Mouse (Mus musculus): ENCODE data around the gene Pdgfa. TPM values are rescaled to one million over a fixed set of nuclear protein-coding genes. Genes with fewer than 3 reads are reported as not detected.
A peak's percentile ranks its signal among the peaks of the same experiment; 100 is the strongest.

The Pdgfa gene
- polyA plus RNA-seq (2014; fragmentation: Nextera tagmentation; extraction: Ambion mirVana), result 3.3 and 3.9 TPM in 2 replicates

GRCm38 (mm10) chr5:138997171-138997788, at the start of gene Pdgfa:
TSS of gene Pdgfa (minus strand) at chr5:138997370.
- Histone ChIP-seq H3K27me3 (ENCODE audit: control insufficient read depth, insufficient read depth, low read length) (peaks cover 70% of the 10 kb centered on the region), H3K4me2 (peak within 1 kb of the TSS; percentile 98), H3K27ac (ENCODE audit: low read depth, low read length) (no peak within 1 kb of the TSS), H3K4me3 (ENCODE audit: low read depth, low read length) (peak within 1 kb of the TSS; percentile 63), H3K9me3 (ENCODE audit: control insufficient read depth, low read length) (no peaks in the 10 kb centered on the region), H3K36me3 (ENCODE audit: control insufficient read depth, insufficient read depth, low read length) (no peaks in the 10 kb centered on the region), H3K4me1 (ENCODE audit: control insufficient read depth, insufficient read depth, low read length) (peaks cover 38% of the 10 kb centered on the region), H3K9ac (ENCODE audit: low read length) (peak within 1 kb of the TSS; percentile 36; the same call in 1 of the 2 replicates)
- peak; percentile 42 for ATAC-seq (ENCODE audit: low FRiP score)
- under 1% methylated on average over 48 of the region's 48 CpGs for WGBS
- peak; percentile 95 for DNase-seq (ENCODE audit: low spot score, missing footprints)

GRCm38 (mm10) chr5:139046636-139047035, 49.5 kb upstream of the Pdgfa start:
- 78% methylated on average over 5 of the region's 5 CpGs for WGBS
- no peaks in the 10 kb centered on the region for H3K36me3 ChIP-seq (ENCODE audit: control insufficient read depth, insufficient read depth, low read length)

GRCm38 (mm10) chr5:139043546-139043945, 46.4 kb upstream of the Pdgfa start:
- DNase-seq (ENCODE audit: low spot score, missing footprints), result no peak
- Histone ChIP-seq H3K4me1 (ENCODE audit: control insufficient read depth, insufficient read depth, low read length) (no peaks in the 10 kb centered on the region), H3K9ac (ENCODE audit: low read length) (no peak overlapping the region), H3K4me2 (no peak overlapping the region), H3K36me3 (ENCODE audit: control insufficient read depth, insufficient read depth, low read length) (no peaks in the 10 kb centered on the region), H3K27me3 (ENCODE audit: control insufficient read depth, insufficient read depth, low read length) (no peaks in the 10 kb centered on the region), H3K27ac (ENCODE audit: low read depth, low read length) (no peak overlapping the region), H3K4me3 (ENCODE audit: low read depth, low read length) (no peak overlapping the region), H3K9me3 (ENCODE audit: control insufficient read depth, low read length) (no peaks in the 10 kb centered on the region)
- no peak for ATAC-seq (ENCODE audit: low FRiP score)
- 77% methylated on average over 4 of the region's 4 CpGs for WGBS

More at GRCm38 (mm10) chr5:139046636-139047035, 49.5 kb upstream of the Pdgfa start:
- no peak overlapping the region for H3K4me2 ChIP-seq
- H3K27ac ChIP-seq (ENCODE audit: low read depth, low read length), result no peak overlapping the region
- DNase-seq (ENCODE audit: low spot score, missing footprints) (no peak), ATAC-seq (ENCODE audit: low FRiP score) (no peak)
- no peaks in the 10 kb centered on the region for H3K9me3 ChIP-seq (ENCODE audit: control insufficient read depth, low read length)
- no peak overlapping the region for H3K9ac ChIP-seq (ENCODE audit: low read length)
- H3K4me3 ChIP-seq (ENCODE audit: low read depth, low read length), result no peak overlapping the region
- H3K27me3 ChIP-seq (ENCODE audit: control insufficient read depth, insufficient read depth, low read length), result no peaks in the 10 kb centered on the region
- H3K4me1 ChIP-seq (ENCODE audit: control insufficient read depth, insufficient read depth, low read length), result no peaks in the 10 kb centered on the region

- Histone ChIP-seq H3K27me3 (ENCODE audit: control insufficient read depth, insufficient read depth, low read length) (no peaks in the 10 kb centered on the region), H3K4me1 (ENCODE audit: control insufficient read depth, insufficient read depth, low read length) (no peaks in the 10 kb centered on the region), H3K4me2 (no peak overlapping the region), H3K36me3 (ENCODE audit: control insufficient read depth, insufficient read depth, low read length) (no peaks in the 10 kb centered on the region), H3K4me3 (ENCODE audit: low read depth, low read length) (no peak overlapping the region), H3K9me3 (ENCODE audit: control insufficient read depth, low read length) (no peaks in the 10 kb centered on the region), H3K27ac (ENCODE audit: low read depth, low read length) (no peak overlapping the region), H3K9ac (ENCODE audit: low read length) (no peak overlapping the region)
- WGBS, result 87% methylated on average over 12 of the region's 12 CpGs
- ATAC-seq (ENCODE audit: low FRiP score) (no peak), DNase-seq (ENCODE audit: low spot score, missing footprints) (no peak)
Observed at GRCm38 (mm10) chr5:139042299-139042698, 45.1 kb upstream of the Pdgfa start.

GRCm38 (mm10) chr5:139035171-139035570, 38.0 kb upstream of the Pdgfa start:
- no peak overlapping the region for H3K9ac ChIP-seq (ENCODE audit: low read length)
- WGBS, result 75% methylated on average over 2 of the region's 2 CpGs
- H3K4me2 ChIP-seq, result no peak overlapping the region
- no peak overlapping the region for H3K27ac ChIP-seq (ENCODE audit: low read depth, low read length)
- no peaks in the 10 kb centered on the region for H3K27me3 ChIP-seq (ENCODE audit: control insufficient read depth, insufficient read depth, low read length)
- H3K9me3 ChIP-seq (ENCODE audit: control insufficient read depth, low read length), result no peaks in the 10 kb centered on the region
- no peak overlapping the region for H3K4me3 ChIP-seq (ENCODE audit: low read depth, low read length)
- ATAC-seq (ENCODE audit: low FRiP score), result no peak
- DNase-seq (ENCODE audit: low spot score, missing footprints), result no peak
- no peaks in the 10 kb centered on the region for H3K36me3 ChIP-seq (ENCODE audit: control insufficient read depth, insufficient read depth, low read length)
- H3K4me1 ChIP-seq (ENCODE audit: control insufficient read depth, insufficient read depth, low read length), result peaks cover 5% of the 10 kb centered on the region

GRCm38 (mm10) chr5:139034746-139035145, 37.6 kb upstream of the Pdgfa start:
- no peak for DNase-seq (ENCODE audit: low spot score, missing footprints)
- peaks cover 5% of the 10 kb centered on the region for H3K4me1 ChIP-seq (ENCODE audit: control insufficient read depth, insufficient read depth, low read length)

GRCm38 (mm10) chr5:139033406-139034317, 36.5 kb upstream of the Pdgfa start:
- H3K9me3 ChIP-seq (ENCODE audit: control insufficient read depth, low read length), result no peaks in the 10 kb centered on the region
- no peaks in the 10 kb centered on the region for H3K36me3 ChIP-seq (ENCODE audit: control insufficient read depth, insufficient read depth, low read length)
- DNase-seq (ENCODE audit: low spot score, missing footprints), result no peak
- H3K4me1 ChIP-seq (ENCODE audit: control insufficient read depth, insufficient read depth, low read length), result peaks cover 5% of the 10 kb centered on the region
- 38% methylated on average over 14 of the region's 14 CpGs for WGBS
- H3K4me2 ChIP-seq, result no peak overlapping the region
- H3K4me3 ChIP-seq (ENCODE audit: low read depth, low read length), result no peak overlapping the region
- H3K27me3 ChIP-seq (ENCODE audit: control insufficient read depth, insufficient read depth, low read length), result no peaks in the 10 kb centered on the region
- no peak for ATAC-seq (ENCODE audit: low FRiP score)
- no peak overlapping the region for H3K9ac ChIP-seq (ENCODE audit: low read length)
- no peak overlapping the region for H3K27ac ChIP-seq (ENCODE audit: low read depth, low read length)

More at GRCm38 (mm10) chr5:139034746-139035145, 37.6 kb upstream of the Pdgfa start:
- H3K9ac ChIP-seq (ENCODE audit: low read length), result no peak overlapping the region
- no peak overlapping the region for H3K4me3 ChIP-seq (ENCODE audit: low read depth, low read length)
- no peak overlapping the region for H3K4me2 ChIP-seq
- 50% methylated on average over 6 of the region's 6 CpGs for WGBS
- no peaks in the 10 kb centered on the region for H3K9me3 ChIP-seq (ENCODE audit: control insufficient read depth, low read length)
- H3K27ac ChIP-seq (ENCODE audit: low read depth, low read length), result no peak overlapping the region
- H3K27me3 ChIP-seq (ENCODE audit: control insufficient read depth, insufficient read depth, low read length), result no peaks in the 10 kb centered on the region
- ATAC-seq (ENCODE audit: low FRiP score), result no peak
- H3K36me3 ChIP-seq (ENCODE audit: control insufficient read depth, insufficient read depth, low read length), result no peaks in the 10 kb centered on the region

GRCm38 (mm10) chr5:139027603-139028002, 30.4 kb upstream of the Pdgfa start:
- no peaks in the 10 kb centered on the region for H3K36me3 ChIP-seq (ENCODE audit: control insufficient read depth, insufficient read depth, low read length)
- no peaks in the 10 kb centered on the region for H3K9me3 ChIP-seq (ENCODE audit: control insufficient read depth, low read length)
- H3K27me3 ChIP-seq (ENCODE audit: control insufficient read depth, insufficient read depth, low read length), result no peaks in the 10 kb centered on the region
- DNase-seq (ENCODE audit: low spot score, missing footprints) (no peak), ATAC-seq (ENCODE audit: low FRiP score) (no peak)
- no peak overlapping the region for H3K27ac ChIP-seq (ENCODE audit: low read depth, low read length)
- H3K4me1 ChIP-seq (ENCODE audit: control insufficient read depth, insufficient read depth, low read length), result peaks cover 3% of the 10 kb centered on the region; the same call in 1 of the 2 replicates
- no peak overlapping the region for H3K4me2 ChIP-seq
- WGBS, result 43% methylated on average over 15 of the region's 15 CpGs
- no peak overlapping the region for H3K9ac ChIP-seq (ENCODE audit: low read length)
- H3K4me3 ChIP-seq (ENCODE audit: low read depth, low read length), result no peak overlapping the region

Data from midbrain, embryonic 11.5 days (tissue).